ENCODE assay signal across 22 mouse cellular contexts in genomic region chr6:6093522-6093921, GRCm38 (mm10).
"Had no signal": no experiment of that assay in that cellular context is flagged by ENCODE, and none has a peak within 500 bp of the region (broad histone marks: within the 10 kb centered on the region; RNA-seq: fewer than 3 reads in every experiment).

No protein-coding gene starts in this region.

- ATAC-seq: hindbrain, embryonic 16.5 days; intestine, embryonic 15.5 days; liver, embryonic 12.5 days; midbrain, embryonic 15.5 days had no signal

- DNase-seq: kidney, adult 8-10 months; kidney, postnatal 10 days; layer of hippocampus, adult 9-11 months; liver; lung, postnatal 10 days; right cerebral cortex, adult 18-20 months; right cerebral cortex, postnatal 14 days; right cerebral cortex, postnatal 4 days; thymus, adult 18-20 months; thymus, postnatal 36 days had no signal

- H3K9me3 ChIP-seq: intestine, embryonic 15.5 days; limb, embryonic 10.5 days; limb, embryonic 13.5 days; liver, embryonic 12.5 days; liver, embryonic 15.5 days; midbrain, embryonic 12.5 days; midbrain, embryonic 15.5 days; neural tube, embryonic 12.5 days; neural tube, embryonic 15.5 days had no signal

- H3K27ac ChIP-seq: intestine, embryonic 15.5 days; layer of hippocampus, adult 2 months; limb, embryonic 10.5 days; limb, embryonic 13.5 days; liver, embryonic 12.5 days; liver, embryonic 15.5 days; macrophage; midbrain, embryonic 12.5 days; midbrain, embryonic 15.5 days; neural tube, embryonic 12.5 days; neural tube, embryonic 15.5 days had no signal

- H3K27me3 ChIP-seq: intestine, embryonic 15.5 days; limb, embryonic 13.5 days; liver, embryonic 12.5 days; liver, embryonic 15.5 days; midbrain, embryonic 12.5 days; midbrain, embryonic 15.5 days; neural tube, embryonic 12.5 days; neural tube, embryonic 15.5 days had no signal

- H3K36me3 ChIP-seq: intestine, embryonic 15.5 days; midbrain, embryonic 12.5 days; midbrain, embryonic 15.5 days; neural tube, embryonic 12.5 days; neural tube, embryonic 15.5 days had no signal

- H3K9ac ChIP-seq: intestine, embryonic 15.5 days; limb, embryonic 13.5 days; liver, embryonic 12.5 days; liver, embryonic 15.5 days; midbrain, embryonic 12.5 days; midbrain, embryonic 15.5 days; neural tube, embryonic 12.5 days; neural tube, embryonic 15.5 days had no signal

- H3K4me2 ChIP-seq: intestine, embryonic 15.5 days; limb, embryonic 13.5 days; liver, embryonic 12.5 days; liver, embryonic 15.5 days; midbrain, embryonic 12.5 days; midbrain, embryonic 15.5 days; neural tube, embryonic 12.5 days; neural tube, embryonic 15.5 days had no signal

- H3K4me3 ChIP-seq: intestine, embryonic 15.5 days; layer of hippocampus, adult 2 months; limb, embryonic 10.5 days; limb, embryonic 13.5 days; liver, embryonic 12.5 days; liver, embryonic 15.5 days; midbrain, embryonic 12.5 days; midbrain, embryonic 15.5 days; neural tube, embryonic 12.5 days; neural tube, embryonic 15.5 days had no signal

- H3K4me1 ChIP-seq: intestine, embryonic 15.5 days; liver, embryonic 12.5 days; liver, embryonic 15.5 days; midbrain, embryonic 12.5 days; midbrain, embryonic 15.5 days; neural tube, embryonic 12.5 days; neural tube, embryonic 15.5 days had no signal
